Mouse (Mus musculus) heart, embryonic 12.5 days (tissue): ENCODE results near the gene Hist2h2be. TPM values are rescaled to one million over a fixed set of nuclear protein-coding genes. Genes with fewer than 3 reads are reported as not detected.

ENCODE experiments used
- ATAC-seq: fragments of 200-750 bp; cut with Nextera tagmentation; 2 replicates; pipeline ENCODE4 v1.8.0; 2017; ENCODE audit warnings: moderate TSS enrichment, moderate library complexity; ENCODE audit not compliant: insufficient number of reproducible peaks, low FRiP score
- H3K27ac ChIP-seq: fragments of 300-500 bp; sonication (generic); 2 replicates; pipeline ENCODE4 v1.5.1; 2016; ENCODE audit warnings: mild to moderate bottlenecking, moderate library complexity; ENCODE audit not compliant: poor library complexity, severe bottlenecking
- H3K27me3 ChIP-seq: fragments of 300-500 bp; sonication (generic); replicated peaks from 2 replicates; pipeline ENCODE4 v1.6.1; 2016; ENCODE audit warnings: mild to moderate bottlenecking, moderate library complexity
- H3K36me3 ChIP-seq: fragments of 300-500 bp; sonication (generic); 2 replicates; pipeline ENCODE4 v1.6.1; 2016; ENCODE audit warnings: mild to moderate bottlenecking, moderate library complexity
- H3K4me1 ChIP-seq: fragments of 300-500 bp; sonication (generic); replicated peaks from 2 replicates; pipeline ENCODE4 v1.6.1; 2016; ENCODE audit warnings: mild to moderate bottlenecking
- H3K4me2 ChIP-seq: fragments of 300-500 bp; sonication (generic); 2 replicates; pipeline ENCODE4 v1.6.1; 2016; ENCODE audit warnings: mild to moderate bottlenecking, moderate library complexity
- H3K4me3 ChIP-seq: fragments of 300-500 bp; sonication (generic); 2 replicates; pipeline ENCODE4 v1.5.1; 2016; ENCODE audit warnings: mild to moderate bottlenecking
- H3K9ac ChIP-seq: fragments of 300-500 bp; sonication (generic); 2 replicates; pipeline ENCODE4 v1.6.1; 2016; ENCODE audit warnings: mild to moderate bottlenecking, moderate library complexity
- H3K9me3 ChIP-seq: fragments of 300-500 bp; sonication (generic); replicated peaks from 2 replicates; pipeline ENCODE4 v1.6.1; 2016; ENCODE audit warnings: mild to moderate bottlenecking, moderate library complexity
- WGBS: fragments of 180-500 bp; shearing (Covaris S2); methylation state at CpG from one replicate; pipeline ENCODE4 v1.1.7; 2016; 5-methylcytosine and 5-hydroxymethylcytosine counted together
- polyA plus RNA-seq: library from polyadenylated mRNA; unstranded; fragments of >200 nt; fragmentation: Nextera tagmentation; extraction: Ambion mirVana; gene quantifications from 2 replicates; pipeline ENCODE4 v1.2.1, GENCODE M21; 2016

Gene Hist2h2be
- polyA plus RNA-seq, 1 experiment from 2014 or later, result 5.7 TPM

GRCm38 (mm10) chr3:96254683-96255355 is 33.9 kb downstream of the Hist2h2be start:
- Histone ChIP-seq H3K9ac (peak overlapping the region; percentile 12; the same call in 1 of the 2 replicates), H3K36me3 (no peaks in the 10 kb centered on the region), H3K9me3 (no peaks in the 10 kb centered on the region), H3K4me2 (peak overlapping the region; percentile 31; the same call in 1 of the 2 replicates), H3K4me3 (no peak overlapping the region), H3K27ac (no peak overlapping the region), H3K4me1 (peaks cover 29% of the 10 kb centered on the region), H3K27me3 (no peaks in the 10 kb centered on the region)
- ATAC-seq, result peak; percentile 51; the same call in 1 of the 2 replicates
- 23% methylated on average over 10 of the region's 10 CpGs for WGBS

- Histone ChIP-seq H3K27me3 (no peaks in the 10 kb centered on the region), H3K9ac (no peak overlapping the region), H3K9me3 (no peaks in the 10 kb centered on the region), H3K36me3 (no peaks in the 10 kb centered on the region), H3K27ac (no peak overlapping the region), H3K4me2 (no peak overlapping the region), H3K4me3 (no peak overlapping the region), H3K4me1 (peaks cover 17% of the 10 kb centered on the region)
- ATAC-seq, result no peak
- WGBS, result 76% methylated on average over 5 of the region's 5 CpGs
Measured at GRCm38 (mm10) chr3:96255926-96256593, 35.1 kb downstream of the Hist2h2be start.

- no peak for ATAC-seq
- WGBS, result 70% methylated on average over 3 of the region's 3 CpGs
- H3K4me3 ChIP-seq, result no peak overlapping the region
Measured at GRCm38 (mm10) chr3:96257190-96257589, 36.3 kb downstream of the Hist2h2be start.

GRCm38 (mm10) chr3:96260220-96260619 is 39.3 kb downstream of the Hist2h2be start:
- no peak overlapping the region for H3K4me2 ChIP-seq
- H3K4me1 ChIP-seq, result peaks cover 23% of the 10 kb centered on the region
- no peak overlapping the region for H3K9ac ChIP-seq
- H3K9me3 ChIP-seq, result no peaks in the 10 kb centered on the region
- H3K36me3 ChIP-seq, result no peaks in the 10 kb centered on the region
- no peaks in the 10 kb centered on the region for H3K27me3 ChIP-seq
- no peak for ATAC-seq
- H3K4me3 ChIP-seq, result no peak overlapping the region
- 91% methylated on average over 5 of the region's 5 CpGs for WGBS
- H3K27ac ChIP-seq, result no peak overlapping the region

More at GRCm38 (mm10) chr3:96257190-96257589, 36.3 kb downstream of the Hist2h2be start:
- no peaks in the 10 kb centered on the region for H3K27me3 ChIP-seq
- H3K36me3 ChIP-seq, result no peaks in the 10 kb centered on the region
- H3K9me3 ChIP-seq, result no peaks in the 10 kb centered on the region
- H3K9ac ChIP-seq, result no peak overlapping the region
- no peak overlapping the region for H3K27ac ChIP-seq
- no peak overlapping the region for H3K4me2 ChIP-seq
- peaks cover 23% of the 10 kb centered on the region for H3K4me1 ChIP-seq

GRCm38 (mm10) chr3:96261623-96262022 is 40.7 kb downstream of the Hist2h2be start:
- Histone ChIP-seq H3K27ac (peak overlapping the region; percentile 99), H3K9me3 (no peaks in the 10 kb centered on the region), H3K36me3 (no peaks in the 10 kb centered on the region), H3K4me2 (peak overlapping the region; percentile 91), H3K4me1 (peaks cover 12% of the 10 kb centered on the region), H3K9ac (peak overlapping the region; percentile 92), H3K4me3 (peak overlapping the region; percentile 77; the same call in 1 of the 2 replicates), H3K27me3 (no peaks in the 10 kb centered on the region)
- no peak for ATAC-seq
- WGBS, result 62% methylated on average over 3 of the region's 3 CpGs

- Histone ChIP-seq H3K9me3 (no peaks in the 10 kb centered on the region), H3K4me1 (peaks cover 12% of the 10 kb centered on the region), H3K4me3 (peak overlapping the region; percentile 77), H3K27me3 (no peaks in the 10 kb centered on the region), H3K27ac (peak overlapping the region; percentile 99), H3K9ac (peak overlapping the region; percentile 92), H3K36me3 (no peaks in the 10 kb centered on the region), H3K4me2 (peak overlapping the region; percentile 91)
- peak; percentile 86 for ATAC-seq
- 1% methylated on average over 19 of the region's 19 CpGs for WGBS
Measured at GRCm38 (mm10) chr3:96262216-96262875, 41.4 kb downstream of the Hist2h2be start.

- H3K4me1 ChIP-seq, result peaks cover 15% of the 10 kb centered on the region
- under 1% methylated on average over 40 of the region's 40 CpGs for WGBS
Measured at GRCm38 (mm10) chr3:96262979-96263550, 42.1 kb downstream of the Hist2h2be start, which contains the start of gene Hist2h4. Gene Hist2h4, minus strand, starts transcription at chr3:96263311.

GRCm38 (mm10) chr3:96263558-96264403 is 42.9 kb downstream of the Hist2h2be start:
- Histone ChIP-seq H3K4me3 (peak overlapping the region; percentile 77), H3K27ac (peak overlapping the region; percentile 99), H3K9ac (peak overlapping the region; percentile 78), H3K36me3 (no peaks in the 10 kb centered on the region), H3K27me3 (no peaks in the 10 kb centered on the region), H3K9me3 (no peaks in the 10 kb centered on the region), H3K4me1 (peaks cover 17% of the 10 kb centered on the region), H3K4me2 (peak overlapping the region; percentile 91)
- ATAC-seq, result no peak
- WGBS, result 10% methylated on average over 27 of the region's 27 CpGs

More at GRCm38 (mm10) chr3:96262979-96263550, 42.1 kb downstream of the Hist2h2be start, which contains the start of gene Hist2h4:
- peak; percentile 79 for ATAC-seq
- H3K27ac ChIP-seq, result peak within 1 kb of the TSS; percentile 99
- no peaks in the 10 kb centered on the region for H3K9me3 ChIP-seq
- H3K27me3 ChIP-seq, result no peaks in the 10 kb centered on the region
- H3K36me3 ChIP-seq, result no peaks in the 10 kb centered on the region
- H3K4me2 ChIP-seq, result peak within 1 kb of the TSS; percentile 91
- H3K9ac ChIP-seq, result peak within 1 kb of the TSS; percentile 92
- peak within 1 kb of the TSS; percentile 77 for H3K4me3 ChIP-seq

- no peaks in the 10 kb centered on the region for H3K9me3 ChIP-seq
- no peak for ATAC-seq
- H3K4me1 ChIP-seq, result peaks cover 17% of the 10 kb centered on the region
- no peaks in the 10 kb centered on the region for H3K27me3 ChIP-seq
- no peaks in the 10 kb centered on the region for H3K36me3 ChIP-seq
- peak overlapping the region; percentile 99 for H3K27ac ChIP-seq
- no peak overlapping the region; the same call in 1 of the 2 replicates for H3K4me3 ChIP-seq
- peak overlapping the region; percentile 91 for H3K4me2 ChIP-seq
- WGBS, result 81% methylated on average over 7 of the region's 7 CpGs
- H3K9ac ChIP-seq, result 0 out of 2 replicates have a peak overlapping the region, but pooled peaks have one; percentile 78
Measured at GRCm38 (mm10) chr3:96264404-96264949, 43.6 kb downstream of the Hist2h2be start.

- no peaks in the 10 kb centered on the region for H3K36me3 ChIP-seq
- H3K4me1 ChIP-seq, result peaks cover 17% of the 10 kb centered on the region
- no peak overlapping the region for H3K9ac ChIP-seq
- H3K4me2 ChIP-seq, result no peak overlapping the region
- no peaks in the 10 kb centered on the region for H3K27me3 ChIP-seq
- ATAC-seq, result no peak
- WGBS, result 57% methylated on average over 8 of the region's 8 CpGs
- no peaks in the 10 kb centered on the region for H3K9me3 ChIP-seq
- no peak overlapping the region for H3K27ac ChIP-seq
- no peak overlapping the region for H3K4me3 ChIP-seq
Measured at GRCm38 (mm10) chr3:96266132-96266710, 45.3 kb downstream of the Hist2h2be start.
